Comparison of ENCODE assay signal across 33 mouse cellular contexts in genomic region chr14:75222386-75222785, GRCm38 (mm10). TPM values are rescaled to one million over a fixed set of nuclear protein-coding genes. Genes with fewer than 3 reads are reported as not detected.
DNase-seq lines count a peak whose midpoint lies in the region; ATAC-seq and TF ChIP-seq lines count a peak whose summit lies in the region.
"Had no signal": no experiment of that assay in that cellular context is flagged by ENCODE, and none has a peak within 500 bp of the region (broad histone marks: within the 10 kb centered on the region; RNA-seq: fewer than 3 reads in every experiment).

No protein-coding gene starts in this region.

- peaks cover 54% of the 10 kb centered on the region for H3K36me3 ChIP-seq in liver, adult 2 months (ENCODE audit: control insufficient read depth, insufficient read depth, low read length)
- peaks cover 30% of the 10 kb centered on the region for H3K36me3 ChIP-seq in liver, postnatal 0 days (replicated peaks; ENCODE audit: insufficient read depth, low read length)
- H3K36me3 ChIP-seq: embryonic facial prominence, embryonic 10.5 days; embryonic facial prominence, embryonic 13.5 days; forebrain, embryonic 12.5 days; forebrain, embryonic 15.5 days; heart, embryonic 12.5 days; heart, embryonic 15.5 days had no signal

- intact Hi-C loops in heart, postnatal 14 days (cut with DNase I), result no loop called here

- H3K4me1 ChIP-seq in liver, adult 2 months (ENCODE audit: control insufficient read depth, insufficient read depth, low read length), result no peaks in the 10 kb centered on the region
- H3K4me1 ChIP-seq in liver, postnatal 0 days (ENCODE audit: insufficient read depth), result peaks cover 5% of the 10 kb centered on the region
- H3K4me1 ChIP-seq: embryonic facial prominence, embryonic 10.5 days; embryonic facial prominence, embryonic 13.5 days; heart, embryonic 12.5 days; heart, embryonic 15.5 days had no signal

- no peak overlapping the region for H3K4me3 ChIP-seq in liver, adult 2 months (ENCODE audit: insufficient read depth, low read depth, low read length)
- no peak overlapping the region for H3K4me3 ChIP-seq in liver, postnatal 0 days (ENCODE audit: low read depth, low read length)
- H3K4me3 ChIP-seq: embryonic facial prominence, embryonic 10.5 days; embryonic facial prominence, embryonic 13.5 days; erythroblast, embryonic 14.5 days; forebrain, embryonic 12.5 days; forebrain, embryonic 15.5 days; heart, embryonic 12.5 days; heart, embryonic 15.5 days had no signal

- TF ChIP-seq EP300 in liver, postnatal 0 days (IDR thresholded peaks at IDR 0.05; ENCODE audit: low read depth), result no peak

- WGBS in liver, adult 2 months, result 70% methylated on average over 6 of the region's 6 CpGs
- 80% methylated on average over 6 of the region's 6 CpGs for WGBS in liver, postnatal 0 days (ENCODE audit: insufficient replicate concordance)

- H3K27ac ChIP-seq in liver, adult 2 months (replicated peaks; ENCODE audit: insufficient read depth, low read depth, low read length), result no peak overlapping the region
- no peak overlapping the region for H3K27ac ChIP-seq in liver, postnatal 0 days (ENCODE audit: low read depth)
- H3K27ac ChIP-seq: embryonic facial prominence, embryonic 10.5 days; embryonic facial prominence, embryonic 13.5 days; forebrain, embryonic 12.5 days; forebrain, embryonic 15.5 days; heart, embryonic 15.5 days; hindbrain, embryonic 14.5 days had no signal

- no peak overlapping the region for H3K9ac ChIP-seq in liver, adult 2 months (ENCODE audit: low read depth, low read length)
- H3K9ac ChIP-seq in liver, postnatal 0 days (replicated peaks), result no peak overlapping the region
- H3K9ac ChIP-seq: embryonic facial prominence, embryonic 13.5 days; forebrain, embryonic 12.5 days; forebrain, embryonic 15.5 days; heart, embryonic 12.5 days; heart, embryonic 15.5 days; hindbrain, embryonic 14.5 days had no signal

- DNase-seq in liver, adult 2 months (ENCODE audit: extremely low read depth, low read depth, low spot score), result peak; percentile 38
- no peak for DNase-seq in liver, postnatal 0 days
- peak; percentile 6 for DNase-seq in lung, postnatal 10 days
- DNase-seq in lung, postnatal 14 days, result peak; percentile 6
- DNase-seq in heart, postnatal 14 days, result no peak
- no peak for DNase-seq in adrenal gland, postnatal 4 days (ENCODE audit: low spot score in 2 of 2)
- DNase-seq: adrenal gland, adult 2 months; adrenal gland, postnatal 14 days; cerebellum, adult 11-12 months; cerebellum, adult 8-10 months; cerebellum, postnatal 10 days; cerebellum, postnatal 36 days; embryo, embryonic 11 days; gastrocnemius, postnatal 25 days; heart, adult 18-20 months; heart, postnatal 10 days; heart, postnatal 4 days had no signal

- H3K79me2 ChIP-seq in liver, adult 2 months (ENCODE audit: control insufficient read depth, insufficient read depth, low read length), result no peaks in the 10 kb centered on the region; the same call in 1 of the 2 replicates

- ATAC-seq in liver, postnatal 0 days, result no peak
- ATAC-seq: CD4-positive, CD25-positive, alpha-beta regulatory T cell, adult 4 months; forebrain, embryonic 15.5 days had no signal

- no peak overlapping the region for H3K4me2 ChIP-seq in liver, postnatal 0 days (ENCODE audit: low read depth, low read length)
- H3K4me2 ChIP-seq: embryonic facial prominence, embryonic 13.5 days; forebrain, embryonic 12.5 days; forebrain, embryonic 15.5 days; heart, embryonic 12.5 days; heart, embryonic 15.5 days; hindbrain, embryonic 14.5 days had no signal

- no peaks in the 10 kb centered on the region for H3K9me3 ChIP-seq in liver, postnatal 0 days (ENCODE audit: low read length)
- H3K9me3 ChIP-seq: embryonic facial prominence, embryonic 10.5 days; embryonic facial prominence, embryonic 13.5 days; forebrain, embryonic 12.5 days; forebrain, embryonic 15.5 days; heart, embryonic 12.5 days; heart, embryonic 15.5 days had no signal

- TF ChIP-seq POLR2A in liver, adult 2 months (IDR thresholded peaks at IDR 0.05; ENCODE audit: extremely low read depth, insufficient read depth, low read length), result no peak

- TF ChIP-seq CTCF in liver, adult 2 months (IDR thresholded peaks at IDR 0.05; ENCODE audit: low read depth, low read length), result no peak
- no peak for TF ChIP-seq CTCF in liver, postnatal 0 days (IDR thresholded peaks at IDR 0.05; ENCODE audit: low read depth)

- H3K27me3 ChIP-seq in liver, adult 2 months (ENCODE audit: control insufficient read depth, insufficient read depth, low read length), result no peaks in the 10 kb centered on the region
- no peaks in the 10 kb centered on the region for H3K27me3 ChIP-seq in liver, postnatal 0 days (ENCODE audit: insufficient read depth, low read length)
- H3K27me3 ChIP-seq: embryonic facial prominence, embryonic 13.5 days; forebrain, embryonic 12.5 days; forebrain, embryonic 15.5 days; heart, embryonic 12.5 days; heart, embryonic 15.5 days had no signal

RNA-seq across cellular contexts. Expression of gene Cpb2, which starts 19.7 kb away (rescaled TPM):
- 480 and 574 TPM in 2 replicates for total RNA-seq in liver, adult 2 months (2014; rRNA removed)
- 130 and 147 TPM in 2 replicates for polyA plus RNA-seq in liver, adult 2 months (2012; rRNA removed)
- 400 and 408 TPM in 2 replicates for polyA plus RNA-seq in liver, postnatal 0 days (2015; fragmentation: Nextera tagmentation; extraction: Ambion mirVana)
- not detected for total RNA-seq in heart, postnatal 14 days (2021)
- total RNA-seq in adrenal gland, postnatal 4 days (2021), result 10 to 100 TPM in 1 of 2 experiments, 1 to 10 TPM in 1; 6.4 to 27.8 TPM
- total RNA-seq: gastrocnemius, adult 8-10 months; gastrocnemius, postnatal 25 days; heart, adult 18-20 months; heart, postnatal 10 days; heart, postnatal 4 days; MEL had no signal
- polyA plus RNA-seq: adrenal gland, adult 2 months; brain, embryonic 14.5 days; C2C12; CD4-positive, CD25-positive, alpha-beta regulatory T cell, adult 4 months; cortical plate, adult 2 months; embryonic facial prominence, embryonic 10.5 days; embryonic facial prominence, embryonic 13.5 days; erythroblast, embryonic 14.5 days; forebrain, embryonic 12.5 days; forebrain, embryonic 15.5 days; gonadal fat pad, adult 2 months; hindbrain, embryonic 11.5 days had no signal

Comparison
In these comparisons a context has a peak if more than half of its experiments do, and no peak if none do; other contexts are left out.
1. DNase-seq: peak in liver, adult 2 months (single experiment), lung, postnatal 10 days (single experiment) and lung, postnatal 14 days (single experiment); none in liver, postnatal 0 days (single experiment), heart, postnatal 14 days (0 of 2) and adrenal gland, postnatal 4 days (0 of 2).
2. RNA of gene Cpb2, which starts 19.7 kb away (total RNA-seq): 480 to 574 TPM in liver, adult 2 months; 6.4 to 27.8 TPM in adrenal gland, postnatal 4 days and not detected in heart, postnatal 14 days; every median in the first group is over 10 times any median in the second.